Mouse (Mus musculus) liver, postnatal 0 days (tissue): Measurements from ENCODE around the gene Pin1rt1.

ENCODE experiments used
- CTCF ChIP-seq: sonication (generic); IDR thresholded peaks from 2 replicates; pipeline ENCODE4 v1.5.1; 2016; ENCODE audit warnings: antibody characterized with exemption, low read depth
- EP300 ChIP-seq: IDR thresholded peaks from 2 replicates; pipeline ENCODE4 v1.6.1; 2016; ENCODE audit warnings: antibody characterized with exemption, low read depth, mild to moderate bottlenecking

- no peak for TF ChIP-seq CTCF
- TF ChIP-seq EP300, result no peak
Observed at GRCm38 (mm10) chr2:104690720-104691119, 25.5 kb downstream of the Pin1rt1 start.
